Comparison of ENCODE assay signal across 8 mouse cellular contexts in the genomic region with DNA sequence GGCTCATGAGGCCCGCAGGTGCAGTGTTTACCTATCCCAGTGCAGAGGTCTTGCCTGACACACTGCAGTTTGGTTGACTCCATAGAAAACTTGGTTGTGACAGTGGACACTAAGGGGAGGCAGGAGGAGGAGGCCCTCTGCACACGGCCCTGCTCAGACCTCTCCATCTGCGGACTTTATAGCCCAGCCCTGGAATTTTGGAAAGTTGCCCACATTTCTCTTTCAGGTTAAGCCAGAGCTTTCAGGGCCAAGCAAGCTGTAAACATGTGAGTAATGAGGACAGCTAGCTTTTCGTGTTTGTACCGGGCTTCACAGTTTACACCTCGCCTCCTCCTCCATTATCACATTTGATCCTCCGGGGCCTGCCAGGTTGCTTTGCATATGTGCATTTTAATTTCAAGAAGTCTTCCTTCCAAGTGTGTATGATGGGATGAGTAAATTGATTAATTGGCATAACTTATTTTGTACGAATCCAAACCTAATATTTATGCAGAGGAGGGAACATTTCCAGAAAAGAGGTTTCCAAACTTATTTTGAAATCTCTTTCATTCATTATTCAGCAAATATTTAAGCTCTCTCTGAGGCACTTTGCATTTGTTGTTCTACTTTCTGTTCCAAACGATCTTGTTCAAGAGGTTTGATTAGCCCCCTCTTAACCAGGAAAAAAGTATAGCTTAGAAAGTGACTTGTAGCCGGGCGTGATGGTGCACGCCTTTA.
DNase-seq lines count a peak whose midpoint lies in the region; ATAC-seq lines count a peak whose summit lies in the region.

No protein-coding gene starts in this region.

- no peak overlapping the region for H3K4me3 ChIP-seq in neural tube, embryonic 13.5 days
- no peak overlapping the region for H3K4me3 ChIP-seq in kidney, embryonic 14.5 days (ENCODE audit: low read length)
- no peak overlapping the region for H3K4me3 ChIP-seq in neural tube, embryonic 15.5 days (replicated peaks)

- H3K4me1 ChIP-seq in neural tube, embryonic 13.5 days (replicated peaks): peaks cover 17% of the 10 kb centered on the region
- H3K4me1 ChIP-seq in kidney, embryonic 14.5 days (ENCODE audit: control insufficient read depth, insufficient read depth, low read length): peaks cover 17% of the 10 kb centered on the region
- H3K4me1 ChIP-seq in neural tube, embryonic 15.5 days: peaks cover 16% of the 10 kb centered on the region

- 72% methylated on average over 12 of the region's 12 CpGs for WGBS in neural tube, embryonic 13.5 days
- WGBS in kidney, embryonic 14.5 days: 66% methylated on average over 12 of the region's 12 CpGs
- 65% methylated on average over 12 of the region's 12 CpGs for WGBS in neural tube, embryonic 15.5 days

- peak; percentile 59 for DNase-seq in gastrocnemius, adult 18-20 months (ENCODE audit: low spot score)
- no peak for DNase-seq in gastrocnemius, postnatal 10 days
- no peak for DNase-seq in neural tube, embryonic 10.5 days (ENCODE audit: extremely low spot score, low spot score)
- no peak for DNase-seq in spleen, postnatal 10 days (ENCODE audit: low spot score in 2 of 2)
- DNase-seq in thymus, postnatal 36 days: no peak

- H3K27ac ChIP-seq in neural tube, embryonic 13.5 days (replicated peaks): no peak overlapping the region
- no peak overlapping the region for H3K27ac ChIP-seq in kidney, embryonic 14.5 days (ENCODE audit: low read depth, low read length)
- no peak overlapping the region for H3K27ac ChIP-seq in neural tube, embryonic 15.5 days (replicated peaks)

- H3K9ac ChIP-seq in neural tube, embryonic 13.5 days: no peak overlapping the region
- H3K9ac ChIP-seq in kidney, embryonic 14.5 days (ENCODE audit: low read depth, low read length): no peak overlapping the region
- H3K9ac ChIP-seq in neural tube, embryonic 15.5 days (replicated peaks): no peak overlapping the region

- ATAC-seq in neural tube, embryonic 13.5 days (ENCODE audit: low read depth): peak; percentile 48; the same call in 1 of the 2 replicates
- 0 out of 2 replicates have a peak, but pooled peaks have one; percentile 22 for ATAC-seq in kidney, embryonic 14.5 days (ENCODE audit: low FRiP score, low TSS enrichment)
- 0 out of 2 replicates have a peak, but pooled peaks have one; percentile 13 for ATAC-seq in neural tube, embryonic 15.5 days (ENCODE audit: low FRiP score)

- H3K27me3 ChIP-seq in neural tube, embryonic 13.5 days: no peaks in the 10 kb centered on the region
- no peaks in the 10 kb centered on the region for H3K27me3 ChIP-seq in kidney, embryonic 14.5 days (ENCODE audit: control insufficient read depth, insufficient read depth, low read length)
- H3K27me3 ChIP-seq in neural tube, embryonic 15.5 days (replicated peaks): no peaks in the 10 kb centered on the region

- H3K4me2 ChIP-seq in neural tube, embryonic 13.5 days: no peak overlapping the region
- H3K4me2 ChIP-seq in kidney, embryonic 14.5 days (replicated peaks; ENCODE audit: low read depth, low read length): no peak overlapping the region
- H3K4me2 ChIP-seq in neural tube, embryonic 15.5 days: no peak overlapping the region

- H3K36me3 ChIP-seq in neural tube, embryonic 13.5 days: peaks cover 49% of the 10 kb centered on the region
- peaks cover 50% of the 10 kb centered on the region for H3K36me3 ChIP-seq in kidney, embryonic 14.5 days (ENCODE audit: control insufficient read depth, insufficient read depth, low read length)
- peaks cover 36% of the 10 kb centered on the region for H3K36me3 ChIP-seq in neural tube, embryonic 15.5 days

- no peaks in the 10 kb centered on the region for H3K9me3 ChIP-seq in neural tube, embryonic 13.5 days
- H3K9me3 ChIP-seq in kidney, embryonic 14.5 days (ENCODE audit: control insufficient read depth, low read length): no peaks in the 10 kb centered on the region
- no peaks in the 10 kb centered on the region for H3K9me3 ChIP-seq in neural tube, embryonic 15.5 days (replicated peaks)
